Mouse (Mus musculus) hematopoietic stem cell, adult 5-6 weeks (primary cell): ENCODE data around the gene Pde6h. TPM values are rescaled to one million over a fixed set of nuclear protein-coding genes. Genes with fewer than 3 reads are reported as not detected.

Source experiments
- ATAC-seq, 2 experiments: fragments of 125-278 bp in 1 of 2; replicated peaks in 1 of 2; 2 replicates each; pipeline ENCODE4 v1.8.0; 2016 to 2017; ENCODE audit warnings: inconsistent platforms in 2 of 2, mild to moderate bottlenecking in 2 of 2, moderate number of reproducible peaks in 2 of 2, low read depth in 1 of 2, moderate TSS enrichment in 1 of 2; ENCODE audit not compliant: low FRiP score in 2 of 2, poor library complexity in 2 of 2, severe bottlenecking in 2 of 2, insufficient read depth in 1 of 2, low TSS enrichment in 1 of 2
- total RNA-seq: library from RNA; stranded (forward); fragments of 172-1452, 232-1000 nt; gene quantifications from 2 replicates; pipeline ENCODE4 v1.2.3, GENCODE M21; 2017

Pde6h gene
- total RNA-seq, 1 experiment from 2014 or later = not detected

DNA sequence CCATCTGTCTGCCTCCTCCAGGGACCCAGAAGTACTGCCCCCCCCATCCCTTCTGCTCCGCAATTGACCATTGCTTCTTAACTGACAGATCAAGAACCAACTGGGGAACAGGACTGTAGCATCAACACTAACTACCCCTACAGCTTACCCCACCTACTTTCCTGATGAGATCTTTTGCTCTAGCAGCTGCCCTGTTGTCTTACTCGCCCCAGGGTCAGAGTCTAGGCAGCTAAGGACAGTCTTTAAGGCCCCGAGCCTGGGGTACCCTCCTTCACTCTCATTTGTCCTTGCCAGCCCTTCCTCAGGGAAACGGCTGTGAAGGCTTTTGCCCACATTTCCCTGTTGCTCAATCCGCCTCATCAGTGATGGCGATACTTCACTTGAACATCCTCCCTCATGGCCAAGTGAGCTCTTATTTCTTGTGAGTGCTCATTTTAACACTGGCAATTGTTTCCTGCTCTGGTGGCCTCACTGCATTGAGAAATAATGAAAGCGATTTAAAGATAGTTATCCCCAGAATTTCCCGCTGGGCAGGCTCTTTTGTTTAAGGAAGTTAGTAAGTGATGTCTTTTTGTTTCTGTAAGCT is 19.7 kb upstream of the Pde6h start:
- no peak for ATAC-seq

DNA sequence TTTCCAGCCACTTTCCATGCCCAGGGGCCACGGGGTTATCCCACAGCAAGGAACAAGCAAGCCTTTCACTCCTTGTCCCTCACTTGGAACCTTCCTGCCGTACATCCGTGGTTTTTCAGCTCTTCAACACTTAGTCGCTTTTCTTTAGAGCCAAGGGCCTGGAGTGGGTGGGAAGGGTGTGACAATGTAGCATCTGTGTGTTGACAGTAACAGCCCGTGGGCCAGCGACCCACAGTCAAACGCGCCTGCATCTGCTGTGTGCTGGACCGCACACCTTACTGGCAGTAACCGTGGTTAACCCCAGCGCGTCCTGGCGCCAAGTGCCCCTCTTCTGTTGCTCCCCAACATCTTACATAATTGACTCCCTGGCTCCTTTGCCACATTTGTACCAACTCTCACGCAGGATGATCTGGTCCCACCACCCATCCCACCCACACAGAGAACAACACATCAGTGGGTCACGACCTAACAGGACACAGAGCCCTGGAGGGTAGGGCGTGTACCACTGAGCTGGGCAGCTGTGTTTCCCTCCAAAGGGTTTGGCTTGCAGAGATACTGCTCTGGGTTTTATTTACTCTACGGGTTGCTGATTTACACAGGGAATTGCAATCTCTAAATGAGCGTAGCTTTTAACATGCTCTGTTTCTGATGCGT is 17.2 kb upstream of the Pde6h start:
- ATAC-seq = no peak

DNA sequence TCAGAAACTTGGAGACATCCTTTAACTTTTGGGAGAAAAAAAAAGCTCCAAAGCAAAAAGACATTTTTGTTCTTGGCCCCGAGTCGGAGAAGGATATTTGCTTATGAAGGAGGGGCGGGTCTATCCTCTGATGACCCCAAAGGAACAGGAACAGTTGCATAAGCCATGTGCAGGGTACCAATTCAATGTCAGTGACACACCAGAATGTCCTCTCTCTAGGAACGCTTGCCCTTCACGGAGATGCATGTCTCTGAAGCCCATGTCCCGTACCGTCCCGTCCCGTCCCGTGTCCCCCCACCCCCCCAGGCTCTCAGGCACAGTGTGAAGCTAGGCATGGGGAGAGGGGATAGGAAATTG is 16.7 kb upstream of the Pde6h start:
- no peak for ATAC-seq

GRCm38 (mm10) chr6:136910247-136910890 is 13.3 kb upstream of the Pde6h start:
- ATAC-seq = no peak

DNA sequence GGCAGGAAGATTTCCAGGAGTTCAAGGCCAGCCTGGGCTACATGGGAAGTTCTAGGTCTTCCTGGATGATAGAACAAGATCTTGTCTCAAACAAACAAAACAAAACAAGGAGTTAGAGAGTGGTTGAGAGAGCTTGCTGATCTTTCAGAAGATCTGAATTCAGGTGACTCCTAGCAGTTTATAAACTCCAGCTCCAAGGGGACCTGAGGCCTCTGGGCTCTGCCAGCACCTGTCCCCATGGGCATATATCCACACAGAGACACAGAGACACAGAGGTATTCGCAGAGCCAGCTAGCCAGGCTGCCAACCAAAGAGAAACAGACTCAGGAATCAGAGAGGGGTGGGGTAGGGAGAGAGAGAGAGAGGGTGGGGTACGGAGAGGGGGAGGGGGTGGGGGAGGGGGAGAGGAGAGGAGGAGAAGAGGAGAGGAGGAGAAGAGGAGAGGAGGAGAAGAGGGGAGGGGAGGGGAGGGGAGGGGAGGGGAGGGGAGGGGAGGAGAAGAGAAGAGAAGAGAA is 10.8 kb upstream of the Pde6h start:
- no peak for ATAC-seq

DNA sequence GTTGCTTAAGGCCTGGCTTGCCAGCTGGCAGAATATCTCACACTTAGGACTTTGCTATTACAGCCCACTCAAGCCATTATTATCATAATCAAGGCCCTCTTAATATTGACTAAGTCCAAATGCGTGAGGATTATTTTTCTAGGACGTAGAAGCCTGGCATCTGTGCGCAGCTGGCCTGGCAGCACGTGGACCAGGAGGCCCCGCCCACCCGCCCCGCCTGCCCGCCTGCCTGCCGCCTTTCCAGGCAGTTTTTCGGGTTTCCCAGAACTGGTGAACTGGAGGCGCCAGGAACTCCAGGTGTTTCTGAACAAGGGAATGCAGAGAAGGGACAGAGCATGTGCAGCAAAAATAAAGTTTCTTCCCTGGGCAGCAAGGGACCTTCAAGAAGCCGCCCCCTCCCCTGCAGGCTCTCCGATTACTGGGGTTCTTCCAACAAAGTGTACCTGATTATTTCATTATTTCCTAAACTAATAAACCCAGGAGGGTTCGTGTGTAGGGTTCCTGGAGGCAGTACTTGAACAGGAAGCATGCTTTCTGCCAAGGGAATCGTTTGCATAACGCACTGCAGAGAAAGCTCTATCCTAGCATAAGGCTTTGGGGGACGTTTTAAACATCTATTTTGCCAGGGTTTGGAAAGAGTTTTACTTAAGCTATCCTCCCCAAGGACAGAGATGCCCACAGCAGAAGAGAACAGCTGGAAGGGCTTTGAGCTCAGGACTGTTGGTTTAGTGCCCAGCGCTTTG is 10.1 kb upstream of the Pde6h start:
- no peak for ATAC-seq

GRCm38 (mm10) chr6:136914234-136914633 is 9.4 kb upstream of the Pde6h start:
- no peak for ATAC-seq

DNA sequence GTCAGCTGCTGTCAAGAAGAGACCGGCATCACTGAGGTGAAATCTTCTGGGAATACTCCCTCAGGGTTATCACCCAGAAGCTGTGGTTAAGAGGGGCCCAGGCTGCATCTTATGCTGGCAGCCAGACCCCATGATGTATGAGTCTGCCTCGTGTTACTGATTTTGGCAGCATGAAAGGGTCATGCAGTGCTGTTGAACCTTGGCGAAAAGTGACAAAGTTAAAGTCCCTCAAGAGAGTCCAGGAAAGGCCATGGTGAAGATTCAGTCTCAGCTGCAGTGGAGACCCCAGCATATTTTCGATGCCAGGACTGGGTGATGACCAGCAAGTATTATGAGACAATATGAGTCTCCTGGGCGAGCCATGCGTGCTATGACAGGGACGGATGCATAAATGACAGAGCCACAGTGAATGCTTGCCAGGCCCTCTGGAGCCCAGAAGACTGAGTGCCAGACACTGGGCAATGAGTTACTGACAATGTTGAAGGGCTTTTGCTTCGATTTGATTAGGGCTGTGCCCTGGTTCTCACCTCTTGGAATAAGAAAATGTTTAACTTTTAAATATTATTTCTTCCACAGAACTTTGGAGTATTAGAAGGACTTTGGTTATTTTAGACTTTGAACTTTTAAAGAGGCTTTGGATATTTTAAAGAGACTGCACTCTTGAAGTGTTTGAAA is 7.8 kb upstream of the Pde6h start:
- ATAC-seq = no peak

- no peak for ATAC-seq
Observed at GRCm38 (mm10) chr6:136917885-136918284, 5.7 kb upstream of the Pde6h start.

GRCm38 (mm10) chr6:136920320-136921257 is 3.0 kb upstream of the Pde6h start:
- peak; percentile 47 to 60; a peak in 3 of 4 replicates for ATAC-seq

GRCm38 (mm10) chr6:136921601-136922000 is 2.0 kb upstream of the Pde6h start:
- peak in 1 of 2 experiments; percentile 35; a peak in 1 of 4 replicates for ATAC-seq

DNA sequence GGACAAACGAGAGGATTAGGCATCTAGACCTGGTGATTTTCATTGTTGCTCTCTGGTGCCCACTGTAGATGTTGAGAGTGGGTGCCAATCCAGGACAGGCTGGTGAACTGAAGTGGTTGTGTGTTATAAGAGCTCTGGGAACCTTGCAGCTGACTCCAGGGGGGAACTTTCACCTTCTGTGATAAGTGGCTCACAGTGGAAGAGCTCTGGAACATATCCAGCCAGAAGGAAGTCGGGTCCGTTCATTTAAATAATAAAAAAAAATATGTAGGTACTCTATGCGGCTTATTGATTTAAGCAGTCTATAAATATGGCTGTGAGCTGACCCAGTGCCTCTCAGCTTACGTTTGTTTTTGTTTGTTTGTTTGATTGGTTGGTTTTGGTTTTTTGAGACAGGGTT is 1.6 kb upstream of the Pde6h start, which contains the start of gene Erp27:
Gene Erp27, minus strand, starts transcription at position 101 of the 400 bp plus-strand sequence.
- no peak for ATAC-seq

- no peak for ATAC-seq
Observed at GRCm38 (mm10) chr6:136922871-136923270, 761 bp upstream of the Pde6h start.

DNA sequence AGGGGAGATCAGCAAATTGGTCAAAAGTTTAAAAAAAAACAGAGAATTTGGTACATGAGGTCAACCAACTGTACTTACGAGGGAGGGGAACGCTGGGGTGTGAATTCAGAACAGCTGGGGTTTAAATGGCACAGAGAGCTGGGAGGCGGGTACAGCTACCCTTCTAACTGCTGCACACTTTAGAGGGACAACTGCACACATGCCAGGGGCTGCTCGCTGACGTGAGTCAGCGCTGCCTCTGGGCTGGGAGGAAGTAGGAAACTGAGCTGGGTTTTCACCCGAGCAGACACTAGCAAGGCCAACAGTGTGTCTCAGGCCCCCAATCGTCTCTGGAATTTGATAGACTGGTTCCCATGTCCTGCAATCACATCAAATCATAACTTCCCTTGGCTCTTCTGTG is 1.4 kb downstream of the Pde6h start:
- ATAC-seq = peak in 1 of 2 experiments; percentile 40; a peak in 1 of 4 replicates

DNA sequence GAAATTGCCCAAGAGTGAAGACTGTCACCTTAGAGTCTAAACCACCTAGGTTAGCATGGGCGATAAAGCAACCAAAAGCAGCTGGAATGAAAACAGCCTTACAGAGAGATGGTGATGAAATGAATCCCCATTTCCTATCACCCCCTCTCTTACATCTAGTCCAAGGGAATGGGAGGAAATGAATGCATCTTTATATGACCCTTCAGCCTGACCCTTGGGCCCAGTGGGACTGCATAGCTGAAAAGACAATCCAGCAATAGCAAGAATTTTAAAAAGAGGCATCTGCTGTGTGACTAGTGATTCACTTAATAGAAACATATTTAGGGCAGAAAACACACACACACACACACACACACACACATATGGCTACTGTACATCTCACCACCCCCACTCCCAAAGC is 4.0 kb downstream of the Pde6h start:
- no peak for ATAC-seq

GRCm38 (mm10) chr6:136930677-136931076 is 7.0 kb downstream of the Pde6h start:
- ATAC-seq = peak; percentile 98 to 100
